Mouse (Mus musculus): ENCODE results near the gene St13.

Gene St13

GRCm38 (mm10) chr15:81365246-81365645, 34.6 kb downstream of the St13 start:
- no peak for DNase-seq (ENCODE audit: low spot score)

- DNase-seq (ENCODE audit: low spot score): no peak
Measured at GRCm38 (mm10) chr15:81364271-81364670, 35.6 kb downstream of the St13 start.

- no peak for DNase-seq (ENCODE audit: low spot score)
Measured at GRCm38 (mm10) chr15:81362501-81362900, 37.4 kb downstream of the St13 start.

- DNase-seq (ENCODE audit: low spot score): no peak
Measured at GRCm38 (mm10) chr15:81361417-81362015, 38.4 kb downstream of the St13 start.

- no peak for DNase-seq (ENCODE audit: low spot score)
Measured at GRCm38 (mm10) chr15:81361022-81361404, 38.9 kb downstream of the St13 start.

- peak; percentile 98 for DNase-seq (ENCODE audit: low spot score)
Measured at GRCm38 (mm10) chr15:81360345-81361021, 39.4 kb downstream of the St13 start, which contains the start of gene Slc25a17. Gene Slc25a17 (minus strand): TSS chr15:81360812.

GRCm38 (mm10) chr15:81359421-81359820, 40.5 kb downstream of the St13 start:
- DNase-seq (ENCODE audit: low spot score): no peak

- no peak for DNase-seq (ENCODE audit: low spot score)
Measured at GRCm38 (mm10) chr15:81358943-81359342, 40.9 kb downstream of the St13 start.

GRCm38 (mm10) chr15:81356946-81357345, 42.9 kb downstream of the St13 start:
- no peak for DNase-seq (ENCODE audit: low spot score)

GRCm38 (mm10) chr15:81355146-81355761, 44.6 kb downstream of the St13 start:
- DNase-seq (ENCODE audit: low spot score): peak; percentile 68

- peak; percentile 9 for DNase-seq (ENCODE audit: low spot score)
Measured at GRCm38 (mm10) chr15:81352638-81353037, 47.2 kb downstream of the St13 start.

GRCm38 (mm10) chr15:81350401-81350800, 49.5 kb downstream of the St13 start:
- DNase-seq (ENCODE audit: low spot score): no peak

- DNase-seq (ENCODE audit: low spot score): no peak
Measured at GRCm38 (mm10) chr15:81348366-81348765, 51.5 kb downstream of the St13 start.

- no peak for DNase-seq (ENCODE audit: low spot score)
Measured at GRCm38 (mm10) chr15:81347466-81347865, 52.4 kb downstream of the St13 start.

- no peak for DNase-seq (ENCODE audit: low spot score)
Measured at GRCm38 (mm10) chr15:81341426-81341825, 58.5 kb downstream of the St13 start.

GRCm38 (mm10) chr15:81339158-81339557, 60.7 kb downstream of the St13 start:
- DNase-seq (ENCODE audit: low spot score): no peak

GRCm38 (mm10) chr15:81336466-81336865, 63.4 kb downstream of the St13 start:
- no peak for DNase-seq (ENCODE audit: low spot score)

- DNase-seq (ENCODE audit: low spot score): no peak
Measured at GRCm38 (mm10) chr15:81332517-81332916, 67.4 kb downstream of the St13 start.

- no peak for DNase-seq (ENCODE audit: low spot score)
Measured at GRCm38 (mm10) chr15:81330816-81331433, 69.0 kb downstream of the St13 start.

- DNase-seq (ENCODE audit: low spot score): no peak
Measured at GRCm38 (mm10) chr15:81329721-81330369, 70.0 kb downstream of the St13 start.

- DNase-seq (ENCODE audit: low spot score): no peak
Measured at GRCm38 (mm10) chr15:81327501-81327900, 72.4 kb downstream of the St13 start.

- DNase-seq (ENCODE audit: low spot score): no peak
Measured at GRCm38 (mm10) chr15:81324979-81325378, 74.9 kb downstream of the St13 start.

Measured in retina, embryonic 14.5 days (tissue).